Comparison of ENCODE assay signal across 9 mouse cellular contexts in the genomic region with DNA sequence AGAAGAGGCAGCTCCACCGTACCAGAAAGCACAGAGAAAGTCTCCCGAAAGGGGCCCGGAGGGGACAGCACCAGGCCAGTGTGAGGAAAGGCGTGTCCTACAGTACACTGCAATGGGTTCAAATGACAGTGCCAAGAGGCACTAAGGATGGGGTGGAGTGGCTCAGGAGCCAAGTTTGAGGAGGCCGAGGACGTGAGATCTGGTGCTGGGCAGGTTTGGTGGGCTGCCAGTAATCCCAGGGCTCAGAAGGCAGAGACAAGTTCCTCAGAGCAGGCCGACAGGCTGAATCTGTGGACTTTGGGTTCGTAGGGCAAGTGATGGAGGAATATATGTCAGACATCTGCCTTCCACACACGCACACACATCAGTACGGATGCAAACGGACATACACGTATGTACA. TPM values are rescaled to one million over a fixed set of nuclear protein-coding genes. Genes with fewer than 3 reads are reported as not detected.
DNase-seq lines count a peak whose midpoint lies in the region; ATAC-seq and TF ChIP-seq lines count a peak whose summit lies in the region.
"Had no signal": no experiment of that assay in that cellular context is flagged by ENCODE, and none has a peak within 500 bp of the region (broad histone marks: within the 10 kb centered on the region; RNA-seq: fewer than 3 reads in every experiment).

No protein-coding gene starts in this region.

- peak overlapping the region; percentile 69 for H3K4me2 ChIP-seq in forebrain, embryonic 14.5 days (ENCODE audit: low read length)
- peak overlapping the region; percentile 88 for H3K4me2 ChIP-seq in liver, embryonic 14.5 days (ENCODE audit: low read depth)

- intact Hi-C loops in gastrocnemius, postnatal 14 days (cut with DNase I; ENCODE audit: low total_unique reads) = no loop called here

- TF ChIP-seq CTCF in E14TG2a.4 (conservative IDR thresholded peaks at IDR 0.05; ENCODE audit: low read length) = no peak
- TF ChIP-seq CTCF in liver, embryonic 14.5 days (IDR thresholded peaks at IDR 0.05; ENCODE audit: low read depth) = no peak; the same call in 1 of the 2 replicates

- H3K27ac ChIP-seq in forebrain, embryonic 14.5 days (ENCODE audit: low read depth, low read length) = no peak overlapping the region
- no peak overlapping the region; the same call in 1 of the 2 replicates for H3K27ac ChIP-seq in liver, embryonic 14.5 days

- H3K36me3 ChIP-seq in E14TG2a.4 (ENCODE audit: insufficient read depth, low read length) = peaks cover 47% of the 10 kb centered on the region
- peaks cover 15% of the 10 kb centered on the region for H3K36me3 ChIP-seq in forebrain, embryonic 14.5 days (ENCODE audit: control insufficient read depth, insufficient read depth, low read length)
- H3K36me3 ChIP-seq in liver, embryonic 14.5 days (replicated peaks; ENCODE audit: control insufficient read depth, insufficient read depth, low read depth) = peaks cover 8% of the 10 kb centered on the region

- no peaks in the 10 kb centered on the region for H3K9me3 ChIP-seq in E14TG2a.4 (ENCODE audit: low read length)
- no peaks in the 10 kb centered on the region for H3K9me3 ChIP-seq in forebrain, embryonic 14.5 days (replicated peaks; ENCODE audit: control insufficient read depth, low read length)
- no peaks in the 10 kb centered on the region for H3K9me3 ChIP-seq in liver, embryonic 14.5 days (ENCODE audit: control insufficient read depth, low read length)

- H3K9ac ChIP-seq in forebrain, embryonic 14.5 days (ENCODE audit: low read length) = no peak overlapping the region
- H3K9ac ChIP-seq in liver, embryonic 14.5 days (replicated peaks) = peak overlapping the region; percentile 86

- no peak for TF ChIP-seq EP300 in liver, embryonic 14.5 days (IDR thresholded peaks at IDR 0.05; ENCODE audit: low read depth)

- ATAC-seq in forebrain, embryonic 14.5 days = no peak
- ATAC-seq in liver, embryonic 14.5 days (ENCODE audit: insufficient read depth) = no peak

- peak overlapping the region; percentile 98 for H3K4me3 ChIP-seq in E14TG2a.4 (replicated peaks; ENCODE audit: low read length)
- H3K4me3 ChIP-seq in forebrain, embryonic 14.5 days (ENCODE audit: low read depth, low read length) = peak overlapping the region; percentile 53
- H3K4me3 ChIP-seq in liver, embryonic 14.5 days (ENCODE audit: insufficient read depth in 1 of 2, low read depth in 2 of 2, low read length in 2 of 2) = peak overlapping the region; percentile 86

- 70% methylated on average over 12 of the region's 12 CpGs for WGBS in forebrain, embryonic 14.5 days
- 62% methylated on average over 12 of the region's 12 CpGs for WGBS in liver, embryonic 14.5 days (ENCODE audit: insufficient replicate concordance)

- DNase-seq in cerebellum, adult 11-12 months = peak; percentile 58
- no peak for DNase-seq in cerebellum, postnatal 4 days (ENCODE audit: low spot score in 2 of 2)
- no peak for DNase-seq in forebrain, embryonic 14.5 days (ENCODE audit: low spot score)
- DNase-seq in liver, embryonic 14.5 days (ENCODE audit: low read depth in 3 of 3, low spot score in 3 of 3) = no peak
- no peak for DNase-seq in gastrocnemius, postnatal 14 days
- no peak for DNase-seq in lung, postnatal 14 days
- no peak for DNase-seq in frontal cortex, postnatal 14 days (ENCODE audit: low spot score in 2 of 2)
- DNase-seq: layer of hippocampus, postnatal 36 days had no signal

- peaks cover 74% of the 10 kb centered on the region for H3K4me1 ChIP-seq in E14TG2a.4 (replicated peaks; ENCODE audit: low read depth, low read length)
- peaks cover 19% of the 10 kb centered on the region for H3K4me1 ChIP-seq in forebrain, embryonic 14.5 days (ENCODE audit: control insufficient read depth, insufficient read depth, low read length)
- H3K4me1 ChIP-seq in liver, embryonic 14.5 days (replicated peaks; ENCODE audit: control insufficient read depth in 2 of 2, insufficient read depth in 2 of 2, low read length in 1 of 2) = peaks cover 39 to 41% of the 10 kb centered on the region in 2 experiments

- H3K27me3 ChIP-seq in E14TG2a.4 (ENCODE audit: insufficient read depth, low read length) = no peaks in the 10 kb centered on the region; the same call in 1 of the 2 replicates
- no peaks in the 10 kb centered on the region for H3K27me3 ChIP-seq in forebrain, embryonic 14.5 days (replicated peaks; ENCODE audit: control insufficient read depth, insufficient read depth, low read length)
- H3K27me3 ChIP-seq in liver, embryonic 14.5 days (ENCODE audit: control insufficient read depth, insufficient read depth, low read length) = no peaks in the 10 kb centered on the region

RNA-seq across cellular contexts. Expression of a gene that starts 1.1 kb away (rescaled TPM):
- polyA plus RNA-seq in forebrain, embryonic 14.5 days (2014; fragmentation: Nextera tagmentation; extraction: Ambion mirVana) = 3.0 and 3.7 TPM in 2 replicates
- polyA plus RNA-seq in liver, embryonic 14.5 days (2012; rRNA removed) = 11.7 and 15.5 TPM in 2 replicates
- polyA plus RNA-seq in liver, embryonic 14.5 days (2014; fragmentation: Nextera tagmentation; extraction: Ambion mirVana) = 6.6 and 7.5 TPM in 2 replicates
- under 1 TPM; 0.53 to 0.86 TPM for total RNA-seq in gastrocnemius, postnatal 14 days (2021)

RNA-seq across cellular contexts. Expression of a gene that starts 1.4 kb away (rescaled TPM):
- polyA plus RNA-seq in forebrain, embryonic 14.5 days (2014; fragmentation: Nextera tagmentation; extraction: Ambion mirVana) = 43.0 and 45.0 TPM in 2 replicates
- 35.3 and 38.4 TPM in 2 replicates for polyA plus RNA-seq in liver, embryonic 14.5 days (2012; rRNA removed)
- 52.0 and 54.5 TPM in 2 replicates for polyA plus RNA-seq in liver, embryonic 14.5 days (2014; fragmentation: Nextera tagmentation; extraction: Ambion mirVana)
- 10 to 100 TPM; 15.1 to 18.6 TPM for total RNA-seq in gastrocnemius, postnatal 14 days (2021)

RNA-seq across cellular contexts. Expression of a gene that starts 54.0 kb away (rescaled TPM):
- 391 and 464 TPM in 2 replicates for polyA plus RNA-seq in forebrain, embryonic 14.5 days (2014; fragmentation: Nextera tagmentation; extraction: Ambion mirVana)
- 11.3 and 16.3 TPM in 2 replicates for polyA plus RNA-seq in liver, embryonic 14.5 days (2012; rRNA removed)
- 14.3 and 17.2 TPM in 2 replicates for polyA plus RNA-seq in liver, embryonic 14.5 days (2014; fragmentation: Nextera tagmentation; extraction: Ambion mirVana)
- 10 to 100 TPM; 53.4 to 62.2 TPM for total RNA-seq in gastrocnemius, postnatal 14 days (2021)

Comparison
In these comparisons a context has a peak if more than half of its experiments do, and no peak if none do; other contexts are left out.
1. RNA of a gene that starts 54.0 kb away (polyA plus RNA-seq): 391 to 464 TPM in forebrain, embryonic 14.5 days; 11.3 to 17.2 TPM in liver, embryonic 14.5 days; every median in the first group is over 10 times any median in the second.
2. Peak in every context shown above with its lines, with median percentiles within 50 percentile points of each other: H3K4me3 ChIP-seq.